Mouse (Mus musculus): ENCODE results near the gene Dhx8.

DNA sequence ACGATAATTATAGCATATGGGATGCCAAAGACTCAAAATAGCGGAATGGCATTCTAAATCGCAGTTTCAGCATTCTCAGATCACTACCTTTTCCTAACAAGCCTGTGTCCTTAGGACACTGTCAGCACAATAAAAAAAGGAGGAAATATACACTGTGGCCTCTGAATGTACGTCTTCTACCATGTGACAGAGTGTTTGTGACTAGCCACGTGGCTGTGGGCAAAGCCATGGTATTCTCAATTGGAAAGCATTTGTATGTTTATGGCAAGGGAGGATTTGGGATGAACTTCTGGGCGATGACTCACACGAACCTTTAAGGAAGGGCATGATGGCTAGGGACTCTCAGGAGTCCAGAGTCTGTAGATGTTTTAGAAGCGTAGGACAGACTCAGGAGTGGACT lies 7.7 kb upstream of the Dhx8 start:
- TF ChIP-seq CTCF (IDR thresholded peaks at IDR 0.05; ENCODE audit: extremely low read depth, insufficient read depth, low read length) = no peak
- TF ChIP-seq POLR2A (IDR thresholded peaks at IDR 0.05; ENCODE audit: extremely low read depth, insufficient read depth, low read length) = no peak

Measured in cortical plate, adult 2 months (tissue).